ENCODE assay signal across 20 mouse cellular contexts in the genomic region with DNA sequence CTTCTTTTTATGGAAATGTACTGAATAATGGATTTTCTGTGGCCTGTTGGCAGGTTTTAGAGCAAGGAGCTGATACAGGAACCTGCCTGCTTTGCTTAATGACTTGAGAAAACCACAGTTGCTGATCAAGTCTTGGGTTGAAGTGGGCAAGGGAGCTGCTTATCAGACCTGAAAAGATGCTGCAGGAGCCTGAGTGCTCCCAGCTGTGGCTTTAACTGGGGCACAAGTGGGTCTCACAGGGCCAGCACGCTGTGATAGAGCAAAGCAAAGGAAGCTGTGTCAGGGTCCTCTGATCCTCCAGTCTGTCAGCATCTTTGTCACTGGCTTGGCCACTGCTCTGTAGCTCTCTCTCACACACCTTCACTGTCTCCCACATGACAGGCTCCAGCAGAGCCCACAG. TPM values are rescaled to one million over a fixed set of nuclear protein-coding genes. Genes with fewer than 3 reads are reported as not detected.
DNase-seq lines count a peak whose midpoint lies in the region; ATAC-seq lines count a peak whose summit lies in the region.
"Had no signal": no experiment of that assay in that cellular context is flagged by ENCODE, and none has a peak within 500 bp of the region (broad histone marks: within the 10 kb centered on the region; RNA-seq: fewer than 3 reads in every experiment).

No protein-coding gene starts in this region.

- ATAC-seq in megakaryocyte-erythroid progenitor cell, adult 5-6 weeks (replicated peaks; ENCODE audit: low FRiP score, low TSS enrichment, poor library complexity, severe bottlenecking): 0 out of 2 replicates have a peak, but pooled peaks have one; percentile 59
- ATAC-seq: activated CD4-positive, CD25-positive, alpha-beta regulatory T cell, adult 4 months; forebrain, embryonic 14.5 days; intestine, postnatal 0 days had no signal

- DNase-seq in heart, adult 11 months: peak; percentile 83
- no peak for DNase-seq in heart, adult 9 months (ENCODE audit: low spot score in 2 of 2)
- DNase-seq in MEL-GATA-1-ER (ENCODE audit: extremely low read depth, low read depth): peak; percentile 25
- DNase-seq in right cerebral cortex, adult 18-20 months: no peak
- no peak for DNase-seq in thymus, postnatal 36 days
- DNase-seq: adrenal gland, adult 8-10 months; adrenal gland, postnatal 25 days; B cell, adult 2 months; cerebellum, adult 11-12 months; cerebellum, adult 8-10 months; cerebellum, postnatal 10 days; cerebellum, postnatal 36 days; gastrocnemius, postnatal 10 days; gastrocnemius, postnatal 36 days; heart, postnatal 14 days had no signal

RNA-seq across cellular contexts. Expression of gene Lypd6, which starts 45.4 kb away (rescaled TPM):
- not detected in 2 replicates for total RNA-seq in megakaryocyte-erythroid progenitor cell, adult 5-6 weeks (2014; fragmentation: Nextera tagmentation)
- total RNA-seq in megakaryocyte-erythroid progenitor cell, adult 5-6 weeks (2017): 0.30 TPM in 1 of 2 replicates, not detected in the other
- total RNA-seq: MEL had no signal

Comparison
In these comparisons a context has a peak if more than half of its experiments do, and no peak if none do; other contexts are left out.
1. DNase-seq: peak in heart, adult 11 months (single experiment) and MEL-GATA-1-ER (single experiment); none in heart, adult 9 months (0 of 2), right cerebral cortex, adult 18-20 months (single experiment) and thymus, postnatal 36 days (0 of 2).